Mouse (Mus musculus): ENCODE measurements around the gene Ormdl2. TPM values are rescaled to one million over a fixed set of nuclear protein-coding genes. Genes with fewer than 3 reads are reported as not detected.

Ormdl2 gene
- polyA plus RNA-seq, 1 experiment from 2014 or later = 28.4 TPM

DNA sequence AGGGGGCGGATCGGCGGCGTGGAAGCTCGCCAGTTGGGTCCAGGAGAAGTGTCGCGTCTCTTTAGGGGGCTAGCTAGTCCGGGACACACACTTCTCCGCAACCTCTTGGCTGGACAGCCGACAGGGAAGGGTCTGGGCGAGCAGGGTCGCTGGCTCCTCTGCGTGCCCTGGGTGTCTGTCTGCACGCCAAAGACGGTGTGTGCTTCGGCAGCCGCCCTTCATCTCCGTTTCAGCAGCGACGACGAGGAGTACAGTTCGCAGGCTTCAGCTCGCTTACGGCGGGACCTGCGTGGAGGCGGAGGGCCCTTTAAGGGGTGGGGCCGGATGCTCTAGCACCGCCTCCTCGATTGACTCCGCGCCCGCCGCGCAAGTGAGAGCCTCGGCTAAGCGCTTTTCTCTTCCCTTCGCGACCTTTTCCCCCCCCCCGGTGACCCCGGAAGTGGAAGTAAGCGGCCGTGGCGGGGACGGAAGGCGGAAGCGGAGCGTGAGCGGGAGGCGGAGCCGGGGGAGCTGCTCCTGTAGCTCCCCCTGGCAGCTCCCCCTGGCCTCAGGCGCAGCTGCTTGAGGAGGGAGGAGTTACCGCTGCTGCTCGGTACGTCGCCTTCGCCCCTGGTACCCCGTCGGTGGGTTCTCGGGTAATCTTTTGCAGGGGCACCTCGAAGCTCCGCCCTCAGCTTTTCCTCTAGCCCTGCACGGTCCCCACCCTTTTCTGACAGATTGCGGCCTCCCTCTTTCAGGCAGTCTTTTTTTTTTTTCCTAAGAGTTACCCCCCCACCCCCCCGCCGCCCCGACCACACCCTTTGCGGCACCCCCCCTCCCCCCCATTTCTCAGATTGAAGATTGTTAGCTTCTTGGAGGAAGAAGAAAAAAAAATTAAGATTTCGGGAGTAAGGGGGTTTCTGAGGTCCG, 16.1 kb downstream of the Ormdl2 start:
- WGBS = under 1% methylated on average over 67 of the region's 70 CpGs

DNA sequence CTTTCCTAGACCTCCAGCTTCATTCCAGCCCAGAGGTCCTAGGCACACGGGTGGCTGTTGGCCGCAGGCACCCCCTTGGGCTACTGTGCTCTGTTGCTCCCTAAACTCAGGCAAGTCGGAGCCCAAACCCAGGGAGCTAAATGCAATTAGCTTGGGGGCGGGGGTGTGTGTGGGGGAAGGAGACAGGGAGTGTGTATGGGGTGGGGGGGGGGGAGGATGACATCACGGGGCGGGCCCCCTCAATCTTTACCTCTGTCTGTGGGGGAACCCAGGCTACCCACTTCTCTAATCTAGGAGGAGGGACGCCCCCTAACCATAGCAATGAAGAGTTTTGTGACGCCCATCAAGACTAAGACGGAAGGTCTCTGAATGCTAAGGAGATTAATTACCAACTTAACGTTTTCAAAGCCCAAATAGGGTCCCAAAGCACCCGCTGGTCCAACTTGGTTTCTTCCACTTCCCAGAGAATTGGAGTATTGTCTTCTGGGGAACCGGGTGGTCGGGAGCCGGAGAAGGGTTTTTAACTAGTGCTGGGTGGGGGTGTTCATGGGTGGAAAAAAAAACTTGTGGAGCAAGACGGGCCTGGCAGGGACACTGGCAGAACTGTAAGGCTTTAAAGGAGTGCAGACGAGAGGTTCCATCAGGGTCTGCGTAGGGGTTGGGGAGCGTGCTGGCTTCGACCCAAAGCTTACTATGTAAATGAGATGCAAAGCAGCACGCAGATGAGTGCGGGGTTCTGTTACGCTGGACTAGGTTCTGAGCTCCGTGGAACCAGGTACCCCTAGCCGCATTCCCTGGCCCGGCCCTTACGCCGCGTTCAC, 17.0 kb downstream of the Ormdl2 start, which contains the start of gene Tmem198b:
Gene Tmem198b (minus strand): TSS at position 100 of the 821 bp plus-strand sequence.
- no peaks in the 10 kb centered on the region for H3K9me3 ChIP-seq (ENCODE audit: control insufficient read depth, low read length)
- H3K4me2 ChIP-seq (replicated peaks) = peak within 1 kb of the TSS; percentile 74
- under 1% methylated on average over 28 of the region's 28 CpGs for WGBS
- DNase-seq (ENCODE audit: low spot score) (peak; percentile 79), ATAC-seq (ENCODE audit: low FRiP score) (peak; percentile 72)
- peaks cover 49% of the 10 kb centered on the region for H3K4me1 ChIP-seq (replicated peaks; ENCODE audit: control insufficient read depth, insufficient read depth, low read length)
- peak within 1 kb of the TSS; percentile 49 for H3K4me3 ChIP-seq (replicated peaks; ENCODE audit: low read length)
- peaks cover 34% of the 10 kb centered on the region for H3K36me3 ChIP-seq (replicated peaks; ENCODE audit: control insufficient read depth, insufficient read depth)
- peak within 1 kb of the TSS; percentile 94 for H3K27ac ChIP-seq
- peak within 1 kb of the TSS; percentile 75 for H3K9ac ChIP-seq
- no peaks in the 10 kb centered on the region for H3K27me3 ChIP-seq (ENCODE audit: control insufficient read depth, insufficient read depth, low read length)

More for the DNA sequence above, 16.1 kb downstream of the Ormdl2 start:
- ATAC-seq (ENCODE audit: low FRiP score) (peak; percentile 92), DNase-seq (ENCODE audit: low spot score) (peak; percentile 97)
- peak overlapping the region; percentile 75 for H3K9ac ChIP-seq
- peak overlapping the region; percentile 74 for H3K4me2 ChIP-seq (replicated peaks)
- peaks cover 38% of the 10 kb centered on the region for H3K36me3 ChIP-seq (replicated peaks; ENCODE audit: control insufficient read depth, insufficient read depth)
- H3K4me3 ChIP-seq (replicated peaks; ENCODE audit: low read length) = peak overlapping the region; percentile 49
- H3K27ac ChIP-seq = peak overlapping the region; percentile 94
- no peaks in the 10 kb centered on the region for H3K9me3 ChIP-seq (ENCODE audit: control insufficient read depth, low read length)
- H3K27me3 ChIP-seq (ENCODE audit: control insufficient read depth, insufficient read depth, low read length) = no peaks in the 10 kb centered on the region
- H3K4me1 ChIP-seq (replicated peaks; ENCODE audit: control insufficient read depth, insufficient read depth, low read length) = peaks cover 55% of the 10 kb centered on the region

DNA sequence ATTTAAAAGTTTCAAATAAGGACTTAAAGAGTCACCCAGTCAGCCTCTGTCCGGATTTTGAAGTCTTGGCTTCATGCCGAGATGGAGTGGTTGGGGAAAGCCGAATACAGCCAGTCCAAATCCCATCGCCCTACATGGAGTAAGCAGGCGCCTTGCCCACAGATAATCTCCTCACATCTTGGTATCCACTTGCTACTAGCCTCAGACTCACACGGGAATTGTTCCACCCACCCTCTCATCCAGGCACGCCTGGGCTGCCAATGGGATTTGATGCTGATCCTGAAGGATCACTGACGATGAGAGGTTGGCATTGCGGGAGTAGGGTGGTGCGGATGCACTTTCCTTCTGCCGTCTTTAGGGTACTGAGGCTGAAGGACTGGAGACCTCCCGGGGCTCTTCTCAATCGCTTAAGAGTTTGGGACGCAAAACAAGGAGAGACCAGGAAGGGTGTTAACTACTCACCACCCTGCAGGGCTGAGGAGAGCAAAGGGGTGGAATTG, 17.6 kb downstream of the Ormdl2 start, which contains the start of gene Dnajc14:
Gene Dnajc14 (plus strand): TSS at position 292 of the 500 bp plus-strand sequence.
- H3K36me3 ChIP-seq (replicated peaks; ENCODE audit: control insufficient read depth, insufficient read depth) = peaks cover 32% of the 10 kb centered on the region
- DNase-seq (ENCODE audit: low spot score) (peak; percentile 63), ATAC-seq (ENCODE audit: low FRiP score) (0 out of 2 replicates have a peak, but pooled peaks have one; percentile 13)
- H3K4me1 ChIP-seq (replicated peaks; ENCODE audit: control insufficient read depth, insufficient read depth, low read length) = peaks cover 43% of the 10 kb centered on the region
- peak within 1 kb of the TSS; percentile 49 for H3K4me3 ChIP-seq (replicated peaks; ENCODE audit: low read length)
- no peaks in the 10 kb centered on the region for H3K27me3 ChIP-seq (ENCODE audit: control insufficient read depth, insufficient read depth, low read length)
- peak within 1 kb of the TSS; percentile 94 for H3K27ac ChIP-seq
- WGBS = under 1% methylated on average over 14 of the region's 14 CpGs
- no peaks in the 10 kb centered on the region for H3K9me3 ChIP-seq (ENCODE audit: control insufficient read depth, low read length)
- peak within 1 kb of the TSS; percentile 75 for H3K9ac ChIP-seq
- H3K4me2 ChIP-seq (replicated peaks) = peak within 1 kb of the TSS; percentile 74

DNA sequence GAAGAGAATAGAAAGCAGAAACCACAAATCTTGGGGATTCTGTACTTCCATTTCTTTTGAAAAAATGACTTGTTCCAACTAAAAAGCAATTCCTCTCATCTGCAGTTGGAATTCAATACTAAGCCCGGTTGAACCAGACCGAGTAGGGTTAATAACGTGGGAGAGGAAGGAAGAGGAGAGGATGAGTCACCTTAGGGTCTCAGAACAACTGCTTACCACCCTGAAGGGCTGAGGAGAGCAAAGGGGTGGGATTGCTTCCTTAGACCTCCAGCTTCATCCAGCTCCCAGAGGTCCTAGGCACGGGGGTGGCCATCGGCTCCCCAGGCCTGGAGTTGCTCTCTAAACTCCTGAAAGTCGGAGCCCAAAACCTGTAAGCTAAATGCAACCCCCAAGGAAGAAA, 18.1 kb downstream of the Ormdl2 start:
- no peak for ATAC-seq (ENCODE audit: low FRiP score)
- Histone ChIP-seq H3K36me3 (replicated peaks; ENCODE audit: control insufficient read depth, insufficient read depth) (peaks cover 32% of the 10 kb centered on the region), H3K9ac (peak overlapping the region; percentile 75), H3K4me1 (replicated peaks; ENCODE audit: control insufficient read depth, insufficient read depth, low read length) (peaks cover 38% of the 10 kb centered on the region), H3K9me3 (ENCODE audit: control insufficient read depth, low read length) (no peaks in the 10 kb centered on the region), H3K4me2 (replicated peaks) (peak overlapping the region; percentile 74), H3K4me3 (replicated peaks; ENCODE audit: low read length) (peak overlapping the region; percentile 49), H3K27me3 (ENCODE audit: control insufficient read depth, insufficient read depth, low read length) (no peaks in the 10 kb centered on the region), H3K27ac (peak overlapping the region; percentile 94)
- no peak for DNase-seq (ENCODE audit: low spot score)
- WGBS = 18% methylated on average over 6 of the region's 6 CpGs

DNA sequence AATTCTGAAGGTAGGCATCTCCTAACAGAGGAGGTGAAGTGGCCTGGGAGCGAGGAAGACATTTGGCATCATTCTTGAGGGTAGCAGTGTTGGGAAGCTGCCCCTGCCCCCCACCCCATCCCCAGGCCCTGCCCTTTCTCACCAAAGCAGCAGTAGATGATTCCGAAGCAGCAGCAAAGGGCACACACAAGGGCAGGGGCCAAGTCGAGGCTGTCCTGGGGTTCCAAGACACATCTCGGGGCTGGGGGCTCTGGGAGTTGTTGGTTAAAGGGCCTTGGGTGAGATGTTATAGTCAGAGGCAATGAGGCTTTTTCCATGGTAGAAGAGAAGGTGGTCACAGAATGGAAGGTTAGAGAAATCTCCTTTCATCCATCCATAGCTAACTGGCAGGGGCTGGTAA, 18.5 kb downstream of the Ormdl2 start:
- DNase-seq (ENCODE audit: low spot score) (no peak), ATAC-seq (ENCODE audit: low FRiP score) (no peak)
- WGBS = 66% methylated on average over 4 of the region's 4 CpGs
- H3K36me3 ChIP-seq (replicated peaks; ENCODE audit: control insufficient read depth, insufficient read depth) = peaks cover 28% of the 10 kb centered on the region
- H3K9ac ChIP-seq = peak overlapping the region; percentile 75
- no peak overlapping the region for H3K27ac ChIP-seq
- H3K9me3 ChIP-seq (ENCODE audit: control insufficient read depth, low read length) = no peaks in the 10 kb centered on the region
- H3K27me3 ChIP-seq (ENCODE audit: control insufficient read depth, insufficient read depth, low read length) = no peaks in the 10 kb centered on the region
- H3K4me3 ChIP-seq (replicated peaks; ENCODE audit: low read length) = peak overlapping the region; percentile 49
- H3K4me1 ChIP-seq (replicated peaks; ENCODE audit: control insufficient read depth, insufficient read depth, low read length) = peaks cover 34% of the 10 kb centered on the region
- peak overlapping the region; percentile 74 for H3K4me2 ChIP-seq (replicated peaks)

DNA sequence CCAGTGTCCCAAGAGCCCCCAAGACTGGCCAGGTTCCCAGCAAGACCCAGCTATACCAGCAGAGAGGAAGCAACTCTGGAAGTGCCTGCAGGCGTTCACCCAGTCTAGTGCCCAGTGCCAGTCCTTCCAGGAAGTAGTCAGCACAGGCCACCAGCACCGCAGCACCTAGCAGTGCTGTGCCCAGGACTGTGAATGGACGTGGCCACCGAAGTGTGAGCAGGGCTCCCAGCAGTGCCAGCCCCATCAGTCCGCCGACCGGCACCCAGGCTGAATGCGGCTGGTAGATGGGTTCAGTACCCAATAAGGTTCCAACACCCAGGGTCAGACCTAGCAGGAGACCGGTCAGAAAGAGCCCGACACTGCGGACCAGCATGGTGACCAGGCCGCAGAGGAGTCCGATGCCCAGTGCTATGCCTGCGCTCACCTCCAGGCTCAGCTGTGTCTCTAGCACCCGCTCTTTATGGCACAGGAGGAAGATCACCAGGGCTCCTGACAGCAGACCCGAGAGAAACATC, 19.4 kb downstream of the Ormdl2 start:
- Histone ChIP-seq H3K4me2 (replicated peaks) (no peak overlapping the region), H3K27ac (no peak overlapping the region), H3K9ac (no peak overlapping the region), H3K9me3 (ENCODE audit: control insufficient read depth, low read length) (no peaks in the 10 kb centered on the region), H3K27me3 (ENCODE audit: control insufficient read depth, insufficient read depth, low read length) (no peaks in the 10 kb centered on the region), H3K36me3 (replicated peaks; ENCODE audit: control insufficient read depth, insufficient read depth) (peaks cover 18% of the 10 kb centered on the region; the same call in 1 of the 2 replicates), H3K4me1 (replicated peaks; ENCODE audit: control insufficient read depth, insufficient read depth, low read length) (peaks cover 25% of the 10 kb centered on the region), H3K4me3 (replicated peaks; ENCODE audit: low read length) (no peak overlapping the region)
- no peak for DNase-seq (ENCODE audit: low spot score)
- ATAC-seq (ENCODE audit: low FRiP score) = no peak
- WGBS = 92% methylated on average over 16 of the region's 16 CpGs

DNA sequence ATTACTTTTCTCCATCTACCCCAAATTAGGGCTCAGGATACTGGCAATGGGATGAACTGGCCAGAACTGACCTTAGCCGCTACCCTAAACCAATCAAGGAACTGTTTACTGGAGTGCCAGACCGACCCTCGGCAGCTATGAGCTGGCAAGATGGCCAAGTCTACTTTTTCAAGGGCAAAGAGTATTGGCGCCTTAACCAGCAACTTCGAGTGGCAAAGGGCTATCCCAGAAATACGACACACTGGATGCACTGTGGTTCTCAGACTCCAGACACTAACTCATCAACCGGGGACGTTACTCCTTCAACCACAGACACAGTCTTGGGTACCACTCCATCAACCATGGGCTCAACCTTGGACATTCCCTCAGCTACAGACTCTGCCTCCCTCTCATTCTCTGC, 22.8 kb downstream of the Ormdl2 start:
- H3K4me3 ChIP-seq (replicated peaks; ENCODE audit: low read length) = no peak overlapping the region
- H3K27ac ChIP-seq = no peak overlapping the region
- ATAC-seq (ENCODE audit: low FRiP score) (no peak), DNase-seq (ENCODE audit: low spot score) (no peak)
- no peaks in the 10 kb centered on the region for H3K27me3 ChIP-seq (ENCODE audit: control insufficient read depth, insufficient read depth, low read length)
- peaks cover 12% of the 10 kb centered on the region for H3K4me1 ChIP-seq (replicated peaks; ENCODE audit: control insufficient read depth, insufficient read depth, low read length)
- no peaks in the 10 kb centered on the region for H3K9me3 ChIP-seq (ENCODE audit: control insufficient read depth, low read length)
- H3K9ac ChIP-seq = no peak overlapping the region
- WGBS = 93% methylated on average over 8 of the region's 8 CpGs
- peaks cover 15% of the 10 kb centered on the region; the same call in 1 of the 2 replicates for H3K36me3 ChIP-seq (replicated peaks; ENCODE audit: control insufficient read depth, insufficient read depth)
- H3K4me2 ChIP-seq (replicated peaks) = no peak overlapping the region

DNA sequence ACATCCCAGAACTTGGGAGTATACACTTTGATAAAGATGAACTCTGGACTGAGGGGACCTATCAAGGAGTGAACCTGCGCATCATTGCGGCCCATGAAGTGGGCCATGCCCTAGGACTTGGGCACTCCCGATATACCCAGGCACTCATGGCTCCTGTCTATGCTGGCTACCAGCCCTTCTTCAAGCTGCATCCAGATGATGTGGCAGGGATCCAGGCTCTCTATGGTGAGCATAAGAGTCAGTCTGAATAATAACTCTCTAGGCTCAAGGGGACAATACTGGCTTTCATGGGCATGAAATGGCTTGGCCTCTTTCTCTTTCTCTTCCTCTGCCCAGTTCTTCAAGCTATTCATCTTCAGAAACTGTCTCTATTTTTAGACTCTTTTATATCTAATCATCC, 25.9 kb downstream of the Ormdl2 start:
- WGBS = 97% methylated on average over 3 of the region's 3 CpGs
- ATAC-seq (ENCODE audit: low FRiP score) (no peak), DNase-seq (ENCODE audit: low spot score) (no peak)
- Histone ChIP-seq H3K4me3 (replicated peaks; ENCODE audit: low read length) (no peak overlapping the region), H3K27me3 (ENCODE audit: control insufficient read depth, insufficient read depth, low read length) (no peaks in the 10 kb centered on the region), H3K27ac (no peak overlapping the region), H3K9ac (no peak overlapping the region), H3K4me2 (replicated peaks) (no peak overlapping the region), H3K36me3 (replicated peaks; ENCODE audit: control insufficient read depth, insufficient read depth) (peaks cover 7% of the 10 kb centered on the region; the same call in 1 of the 2 replicates), H3K9me3 (ENCODE audit: control insufficient read depth, low read length) (no peaks in the 10 kb centered on the region), H3K4me1 (replicated peaks; ENCODE audit: control insufficient read depth, insufficient read depth, low read length) (no peaks in the 10 kb centered on the region)

Data from hindbrain, embryonic 14.5 days (tissue).